Mouse (Mus musculus) kidney, adult 2 months (tissue): ENCODE measurements at regions not wholly inside any gene's neighbourhood (a gene's known extent, or its start where the extent isn't known, plus 50 kb on each side); places are given as distances from the start of the nearest gene placed in this dataset.

Experiments
- CTCF ChIP-seq: fragments of 200-500 bp; conservative IDR thresholded peaks from 2 replicates; pipeline ENCODE4 v1.5.1; 2011; ENCODE audit warnings: low read depth, mild to moderate bottlenecking, control low read depth, low read length, moderate library complexity, mixed read lengths; ENCODE audit not compliant: insufficient read depth, insufficient read length
- POLR2A ChIP-seq: fragments of 200-500 bp; IDR thresholded peaks from one replicate; pipeline ENCODE4 v1.6.1; 2011; ENCODE audit warnings: low read depth, low read length, control low read depth

DNA sequence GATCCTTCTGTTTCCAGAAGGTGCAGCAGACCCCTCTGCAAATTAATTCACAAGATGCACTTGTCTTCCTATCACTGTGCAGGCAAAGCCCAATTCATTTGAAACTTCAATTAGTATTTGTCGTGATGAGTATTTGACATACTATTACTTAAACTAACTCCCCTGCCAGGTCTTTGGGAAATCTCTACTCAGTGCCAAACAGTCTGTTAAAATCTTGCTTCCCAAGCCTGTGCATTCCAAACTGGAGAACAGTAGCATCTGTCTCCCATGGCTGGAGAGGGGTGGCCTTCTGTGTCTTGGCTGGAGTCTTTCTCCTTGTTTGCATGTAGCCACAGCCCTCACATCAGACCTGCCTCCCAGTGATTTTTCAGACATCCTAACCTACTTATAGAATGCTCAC lies 524.6 kb upstream of the Arrdc4 start:
- TF ChIP-seq CTCF (no peak), POLR2A (no peak)
